Mouse (Mus musculus): ENCODE results near the gene Ctbp2. TPM values are rescaled to one million over a fixed set of nuclear protein-coding genes. Genes with fewer than 3 reads are reported as not detected.

Gene Ctbp2
- polyA plus RNA-seq, 1 experiment from 2014 or later = 123 TPM

- Histone ChIP-seq H3K4me1 (replicated peaks) (peaks cover 43% of the 10 kb centered on the region), H3K9me3 (no peaks in the 10 kb centered on the region), H3K27ac (no peak overlapping the region), H3K4me3 (no peak overlapping the region), H3K27me3 (ENCODE audit: insufficient read depth, poor library complexity, severe bottlenecking) (no peaks in the 10 kb centered on the region), H3K36me3 (peaks cover 55% of the 10 kb centered on the region)
- DNase-seq (ENCODE audit: low spot score) = no peak
- WGBS = 80% methylated on average over 3 of the region's 3 CpGs
Observed at GRCm38 (mm10) chr7:133094161-133094560, 30.0 kb downstream of the Ctbp2 start.

- H3K9me3 ChIP-seq = no peaks in the 10 kb centered on the region
- H3K4me1 ChIP-seq (replicated peaks) = peaks cover 43% of the 10 kb centered on the region
- WGBS = 90% methylated on average over 5 of the region's 5 CpGs
- no peaks in the 10 kb centered on the region for H3K27me3 ChIP-seq (ENCODE audit: insufficient read depth, poor library complexity, severe bottlenecking)
- no peak overlapping the region for H3K27ac ChIP-seq
- H3K36me3 ChIP-seq = peaks cover 53% of the 10 kb centered on the region
- no peak overlapping the region for H3K4me3 ChIP-seq
- DNase-seq (ENCODE audit: low spot score) = no peak
Observed at GRCm38 (mm10) chr7:133093731-133094130, 30.4 kb downstream of the Ctbp2 start.

GRCm38 (mm10) chr7:133090641-133091040, 33.5 kb downstream of the Ctbp2 start:
- H3K9me3 ChIP-seq = no peaks in the 10 kb centered on the region
- peaks cover 29% of the 10 kb centered on the region for H3K4me1 ChIP-seq (replicated peaks)
- DNase-seq (ENCODE audit: low spot score) = no peak
- no peaks in the 10 kb centered on the region for H3K27me3 ChIP-seq (ENCODE audit: insufficient read depth, poor library complexity, severe bottlenecking)
- H3K36me3 ChIP-seq = peaks cover 33% of the 10 kb centered on the region
- no peak overlapping the region for H3K27ac ChIP-seq
- no peak overlapping the region for H3K4me3 ChIP-seq
- WGBS = 88% methylated on average over 4 of the region's 4 CpGs

- Histone ChIP-seq H3K9me3 (no peaks in the 10 kb centered on the region), H3K4me1 (replicated peaks) (peaks cover 32% of the 10 kb centered on the region), H3K27me3 (ENCODE audit: insufficient read depth, poor library complexity, severe bottlenecking) (no peaks in the 10 kb centered on the region), H3K27ac (no peak overlapping the region), H3K4me3 (no peak overlapping the region), H3K36me3 (peaks cover 38% of the 10 kb centered on the region)
- no peak for DNase-seq (ENCODE audit: low spot score)
- WGBS = 86% methylated on average over 11 of the region's 11 CpGs
Observed at GRCm38 (mm10) chr7:133089621-133090260, 34.4 kb downstream of the Ctbp2 start.

GRCm38 (mm10) chr7:133088830-133089261, 35.3 kb downstream of the Ctbp2 start:
- H3K4me3 ChIP-seq = no peak overlapping the region
- no peak overlapping the region; the same call in 1 of the 2 replicates for H3K27ac ChIP-seq
- peaks cover 41% of the 10 kb centered on the region for H3K4me1 ChIP-seq (replicated peaks)
- H3K27me3 ChIP-seq (ENCODE audit: insufficient read depth, poor library complexity, severe bottlenecking) = no peaks in the 10 kb centered on the region
- DNase-seq (ENCODE audit: low spot score) = no peak
- H3K36me3 ChIP-seq = peaks cover 39% of the 10 kb centered on the region
- H3K9me3 ChIP-seq = no peaks in the 10 kb centered on the region
- 63% methylated on average over 11 of the region's 11 CpGs for WGBS

- no peak overlapping the region for H3K27ac ChIP-seq
- peaks cover 42% of the 10 kb centered on the region for H3K4me1 ChIP-seq (replicated peaks)
- H3K4me3 ChIP-seq = no peak overlapping the region
- no peaks in the 10 kb centered on the region for H3K9me3 ChIP-seq
- peaks cover 37% of the 10 kb centered on the region for H3K36me3 ChIP-seq
- WGBS = 82% methylated on average over 4 of the region's 4 CpGs
- H3K27me3 ChIP-seq (ENCODE audit: insufficient read depth, poor library complexity, severe bottlenecking) = no peaks in the 10 kb centered on the region
- no peak for DNase-seq (ENCODE audit: low spot score)
Observed at GRCm38 (mm10) chr7:133088411-133088810, 35.7 kb downstream of the Ctbp2 start.

- peaks cover 38% of the 10 kb centered on the region for H3K4me1 ChIP-seq (replicated peaks)
- H3K27me3 ChIP-seq (ENCODE audit: insufficient read depth, poor library complexity, severe bottlenecking) = no peaks in the 10 kb centered on the region
- DNase-seq (ENCODE audit: low spot score) = no peak
- no peaks in the 10 kb centered on the region for H3K9me3 ChIP-seq
- H3K36me3 ChIP-seq = peaks cover 32% of the 10 kb centered on the region
- no peak overlapping the region for H3K4me3 ChIP-seq
- H3K27ac ChIP-seq = no peak overlapping the region
- WGBS = 97% methylated on average over 3 of the region's 3 CpGs
Observed at GRCm38 (mm10) chr7:133085408-133085807, 38.7 kb downstream of the Ctbp2 start.

GRCm38 (mm10) chr7:133083936-133084614, 40.1 kb downstream of the Ctbp2 start:
- WGBS = 88% methylated on average over 13 of the region's 13 CpGs
- no peaks in the 10 kb centered on the region for H3K9me3 ChIP-seq
- H3K36me3 ChIP-seq = peaks cover 46% of the 10 kb centered on the region
- H3K4me3 ChIP-seq = no peak overlapping the region
- H3K27me3 ChIP-seq (ENCODE audit: insufficient read depth, poor library complexity, severe bottlenecking) = no peaks in the 10 kb centered on the region
- H3K27ac ChIP-seq = no peak overlapping the region; the same call in 1 of the 2 replicates
- peaks cover 29% of the 10 kb centered on the region for H3K4me1 ChIP-seq (replicated peaks)
- DNase-seq (ENCODE audit: low spot score) = no peak

GRCm38 (mm10) chr7:133078929-133079328, 45.2 kb downstream of the Ctbp2 start:
- WGBS = 95% methylated on average over 1 of the region's 1 CpGs
- Histone ChIP-seq H3K36me3 (peaks cover 69% of the 10 kb centered on the region), H3K27me3 (ENCODE audit: insufficient read depth, poor library complexity, severe bottlenecking) (no peaks in the 10 kb centered on the region), H3K4me1 (replicated peaks) (peaks cover 35% of the 10 kb centered on the region), H3K27ac (no peak overlapping the region), H3K4me3 (no peak overlapping the region), H3K9me3 (no peaks in the 10 kb centered on the region)
- no peak for DNase-seq (ENCODE audit: low spot score)

- Histone ChIP-seq H3K27me3 (ENCODE audit: insufficient read depth, poor library complexity, severe bottlenecking) (no peaks in the 10 kb centered on the region), H3K4me1 (replicated peaks) (peaks cover 68% of the 10 kb centered on the region), H3K4me3 (no peak overlapping the region), H3K27ac (peak overlapping the region; percentile 74), H3K9me3 (no peaks in the 10 kb centered on the region), H3K36me3 (peaks cover 59% of the 10 kb centered on the region)
- 68% methylated on average over 10 of the region's 10 CpGs for whole genome bisulfite sequencing
- no peak for DNase-seq (ENCODE audit: low spot score)
Observed at GRCm38 (mm10) chr7:133074462-133075133, 49.6 kb downstream of the Ctbp2 start.

- peak overlapping the region; percentile 80 for H3K27ac ChIP-seq
- no peaks in the 10 kb centered on the region for H3K27me3 ChIP-seq (ENCODE audit: insufficient read depth, poor library complexity, severe bottlenecking)
- peaks cover 59% of the 10 kb centered on the region for H3K36me3 ChIP-seq
- peaks cover 74% of the 10 kb centered on the region for H3K4me1 ChIP-seq (replicated peaks)
- 51% methylated on average over 9 of the region's 9 CpGs for WGBS
- DNase-seq (ENCODE audit: low spot score) = no peak
- H3K4me3 ChIP-seq = no peak overlapping the region
- no peaks in the 10 kb centered on the region for H3K9me3 ChIP-seq
Observed at GRCm38 (mm10) chr7:133073147-133073651, 51.0 kb downstream of the Ctbp2 start.

GRCm38 (mm10) chr7:133072535-133072934, 51.6 kb downstream of the Ctbp2 start:
- WGBS = 37% methylated on average over 4 of the region's 4 CpGs
- Histone ChIP-seq H3K27ac (peak overlapping the region; percentile 80), H3K4me3 (no peak overlapping the region), H3K9me3 (no peaks in the 10 kb centered on the region), H3K27me3 (ENCODE audit: insufficient read depth, poor library complexity, severe bottlenecking) (no peaks in the 10 kb centered on the region), H3K4me1 (replicated peaks) (peaks cover 77% of the 10 kb centered on the region), H3K36me3 (peaks cover 62% of the 10 kb centered on the region)
- no peak for DNase-seq (ENCODE audit: low spot score)

All from hindbrain, embryonic 10.5 days (tissue).